Mouse (Mus musculus) cerebellum, postnatal 25 days (tissue): ENCODE measurements at regions not wholly inside any gene's neighbourhood (a gene's known extent, or its start where the extent isn't known, plus 50 kb on each side); places are given as distances from the start of the nearest gene placed in this dataset.
A peak's percentile ranks its signal among the peaks of the same experiment; 100 is the strongest.
"Not testable (repeated sequence)": the region's sequence is repeated elsewhere in the genome, so short reads cannot be mapped to it uniquely, and the experiment has no call there.

Source experiments
- DNase-seq, 2 experiments: peaks; one replicate each; pipeline ENCODE4 v3.0.0; 2021; ENCODE audit warnings: mixed read lengths in 2 of 2

GRCm38 (mm10) chr1:136680173-136680572 lies 55.5 kb downstream of the Zfp281 start:
- no peak for DNase-seq

- not testable (repeated sequence) for DNase-seq
Measured at GRCm38 (mm10) chr1:136682311-136682710, 57.6 kb downstream of the Zfp281 start.

- DNase-seq: no peak
Measured at GRCm38 (mm10) chr1:136683061-136683531, 58.4 kb downstream of the Zfp281 start.

DNA sequence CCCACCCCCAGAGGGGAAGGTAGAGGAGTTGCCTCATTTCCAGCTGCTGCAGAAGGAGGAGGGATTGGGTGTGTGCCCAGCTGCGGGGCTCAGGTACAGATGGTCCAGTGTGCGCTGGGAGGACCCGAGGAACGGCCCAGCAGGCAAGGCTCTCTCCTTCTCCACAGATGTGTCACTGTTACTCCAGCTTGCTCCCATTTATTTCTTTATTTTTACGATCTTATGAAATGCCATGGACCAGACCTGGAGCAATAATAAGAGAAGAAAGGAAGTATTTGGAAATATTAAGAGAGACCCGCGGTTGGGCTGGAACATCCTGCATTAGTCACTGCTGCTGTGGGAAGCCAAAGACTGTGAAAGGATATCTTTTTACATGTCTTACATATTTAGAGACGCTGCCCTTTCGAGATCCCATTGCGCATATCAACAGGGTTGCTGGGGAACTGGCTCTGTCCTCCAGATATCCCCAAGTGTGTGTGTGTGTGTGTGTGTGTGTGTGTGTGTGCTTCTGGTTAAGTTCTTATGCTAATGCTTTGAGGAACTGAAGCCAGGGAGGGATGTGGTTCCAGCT lies 58.9 kb downstream of the Zfp281 start:
- no peak for DNase-seq

- no peak for DNase-seq
Measured at GRCm38 (mm10) chr1:136684481-136684880, 59.8 kb downstream of the Zfp281 start.

DNA sequence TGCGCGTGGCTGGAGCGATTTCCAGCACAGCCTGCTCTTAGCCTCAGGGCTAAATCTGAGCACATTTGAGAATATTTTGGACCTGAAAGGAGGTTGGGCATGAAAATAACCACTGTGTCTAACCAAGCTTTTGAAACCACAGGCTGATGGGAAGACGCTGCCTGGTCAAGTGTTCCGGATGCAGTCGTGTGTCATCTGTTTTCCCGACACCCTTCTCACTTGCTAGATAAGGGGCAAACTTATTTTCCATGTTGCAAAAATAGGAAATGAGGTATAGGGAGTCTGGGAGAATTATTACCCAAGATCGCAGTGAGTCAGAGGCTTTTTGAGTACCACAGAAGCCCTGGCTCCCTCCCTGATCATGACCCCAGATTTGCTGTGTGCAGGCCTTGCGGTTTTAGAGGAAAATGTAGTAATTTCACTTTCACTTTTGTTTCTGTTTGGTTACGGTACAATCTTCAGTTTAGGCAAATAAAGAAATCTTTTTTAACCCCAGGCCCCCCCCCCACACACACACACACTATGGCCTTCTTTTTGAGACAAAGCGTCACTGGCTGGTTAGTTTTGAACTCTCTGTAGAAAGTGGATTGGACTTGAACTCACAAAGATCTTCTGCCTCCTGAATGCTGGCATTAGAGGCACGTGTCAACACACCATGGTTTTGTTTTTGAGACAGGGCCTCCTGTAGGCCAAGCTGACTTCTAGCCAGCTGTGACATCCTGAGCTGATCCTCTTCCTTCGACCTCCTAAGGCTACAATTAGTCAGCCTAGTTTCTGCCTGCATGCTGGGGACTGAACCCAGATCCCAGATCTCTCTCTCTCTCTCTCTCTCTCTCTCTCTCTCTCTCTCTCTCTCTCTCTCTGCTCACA lies 60.7 kb downstream of the Zfp281 start:
- DNase-seq: no peak

GRCm38 (mm10) chr1:136686467-136686866 lies 61.8 kb downstream of the Zfp281 start:
- no peak for DNase-seq

GRCm38 (mm10) chr1:136690068-136690467 lies 65.4 kb downstream of the Zfp281 start:
- DNase-seq: peak; percentile 47 to 61

GRCm38 (mm10) chr1:136693421-136693820 lies 68.7 kb downstream of the Zfp281 start:
- DNase-seq: no peak

- DNase-seq: no peak
Measured at GRCm38 (mm10) chr1:136694983-136695382, 70.3 kb downstream of the Zfp281 start.

GRCm38 (mm10) chr1:136696077-136696641 lies 71.5 kb downstream of the Zfp281 start:
- DNase-seq: peak in 1 of 2 experiments; percentile 23

- DNase-seq: no peak
Measured at GRCm38 (mm10) chr1:136698454-136699152, 73.9 kb downstream of the Zfp281 start.

- DNase-seq: no peak
Measured at GRCm38 (mm10) chr1:136699153-136699524, 74.4 kb downstream of the Zfp281 start.

DNA sequence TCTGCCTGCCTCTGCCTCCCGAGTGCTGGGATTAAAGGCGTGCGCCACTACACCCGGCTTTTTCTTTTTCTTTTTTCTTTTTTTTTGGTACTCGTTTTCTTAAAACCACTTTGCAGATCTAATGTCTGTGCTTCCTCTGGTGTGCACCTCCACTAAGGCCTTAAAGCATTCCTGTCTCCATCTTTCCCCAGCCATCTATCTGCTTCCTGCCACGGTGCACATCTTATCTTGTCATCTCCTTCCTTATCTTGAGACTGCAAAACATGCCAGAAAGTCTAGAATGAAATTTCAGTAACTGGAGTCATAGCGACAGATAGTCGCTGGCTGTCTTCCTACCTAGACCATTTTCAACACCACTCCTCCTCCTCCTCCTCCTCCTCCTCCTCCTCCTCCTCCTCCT lies 74.9 kb downstream of the Zfp281 start:
- no peak for DNase-seq

- peak; percentile 21 to 25 for DNase-seq
Measured at GRCm38 (mm10) chr1:136704139-136704538, 79.4 kb downstream of the Zfp281 start.

DNA sequence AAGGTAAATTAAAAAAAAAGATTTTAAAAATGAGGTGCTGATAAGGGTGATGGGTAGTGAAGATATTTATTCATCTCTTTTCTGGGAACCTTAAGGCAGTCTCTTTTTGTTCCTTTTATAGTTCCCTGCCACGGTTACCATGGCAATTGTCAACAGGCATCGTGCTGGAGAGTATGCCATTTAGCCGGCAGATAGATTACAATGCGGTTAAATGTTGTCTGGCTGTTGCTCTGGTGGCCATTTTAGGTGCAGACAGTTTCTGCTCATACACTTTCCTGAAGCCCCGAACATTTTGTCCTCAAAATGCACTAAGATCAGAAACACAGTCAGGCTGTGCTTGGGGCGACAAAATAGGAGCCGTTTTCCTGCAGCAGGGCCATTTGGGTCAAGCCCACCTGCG lies 81.8 kb downstream of the Zfp281 start:
- DNase-seq: no peak

DNA sequence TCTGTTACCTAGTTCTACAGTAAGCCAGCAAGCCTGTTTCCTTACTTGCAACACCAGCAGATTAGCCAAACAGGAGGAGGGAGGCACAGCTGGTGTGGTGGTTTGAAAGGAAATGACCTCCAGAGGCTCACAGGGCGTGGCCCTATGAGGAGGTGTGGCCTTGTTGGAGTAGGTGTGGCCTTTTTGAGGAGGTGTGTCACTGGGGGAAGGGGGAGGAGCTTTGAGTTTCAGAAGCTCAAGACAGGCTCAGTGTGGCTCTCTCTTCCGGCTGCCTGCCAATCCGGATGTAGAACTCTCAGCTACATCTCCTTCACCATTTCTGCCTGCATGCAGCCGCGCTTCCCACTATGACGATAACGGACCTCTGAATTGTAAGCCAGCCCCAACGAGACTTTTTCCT lies 82.7 kb downstream of the Zfp281 start:
- no peak for DNase-seq

- DNase-seq: no peak
Measured at GRCm38 (mm10) chr1:136707866-136708265, 83.2 kb downstream of the Zfp281 start.

DNA sequence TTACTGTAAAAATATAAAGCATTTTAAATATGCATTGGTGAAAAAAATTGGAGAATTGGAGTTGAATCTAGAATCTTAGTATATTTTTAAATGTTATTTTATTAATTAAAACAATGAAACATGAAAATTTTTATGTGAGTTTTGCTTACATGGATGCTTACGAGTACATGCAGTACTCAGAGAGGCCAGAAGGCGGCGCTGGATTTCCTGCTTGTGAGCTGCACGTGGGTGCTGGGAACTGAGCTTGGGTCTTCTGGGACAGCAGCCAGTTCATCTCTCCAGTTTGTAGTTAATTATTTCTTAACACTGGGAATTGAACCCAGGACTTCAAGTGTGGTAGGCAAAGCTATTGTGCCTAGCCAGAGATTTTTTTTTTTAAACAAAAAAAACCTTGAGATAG lies 85.5 kb downstream of the Zfp281 start:
- no peak for DNase-seq

DNA sequence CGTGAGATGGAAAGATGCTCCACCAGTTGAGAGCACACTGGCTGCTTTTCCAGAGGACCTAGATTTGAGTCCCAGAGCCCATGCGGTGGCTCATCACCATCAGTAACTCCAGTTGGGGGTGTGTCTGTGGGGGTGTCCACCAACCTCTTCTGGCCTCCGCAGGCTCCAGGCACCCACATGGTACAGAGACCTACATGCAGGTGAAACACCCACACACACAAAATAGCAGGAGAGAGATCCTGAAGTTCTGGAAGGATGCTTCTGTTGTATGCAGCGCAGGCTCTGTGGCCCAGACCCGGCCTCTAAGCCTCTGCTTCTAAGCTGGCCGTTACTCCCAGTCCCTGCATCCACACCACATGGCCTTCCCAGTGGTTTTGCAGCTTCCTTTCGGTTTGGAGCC lies 86.5 kb downstream of the Zfp281 start:
- no peak for DNase-seq

DNA sequence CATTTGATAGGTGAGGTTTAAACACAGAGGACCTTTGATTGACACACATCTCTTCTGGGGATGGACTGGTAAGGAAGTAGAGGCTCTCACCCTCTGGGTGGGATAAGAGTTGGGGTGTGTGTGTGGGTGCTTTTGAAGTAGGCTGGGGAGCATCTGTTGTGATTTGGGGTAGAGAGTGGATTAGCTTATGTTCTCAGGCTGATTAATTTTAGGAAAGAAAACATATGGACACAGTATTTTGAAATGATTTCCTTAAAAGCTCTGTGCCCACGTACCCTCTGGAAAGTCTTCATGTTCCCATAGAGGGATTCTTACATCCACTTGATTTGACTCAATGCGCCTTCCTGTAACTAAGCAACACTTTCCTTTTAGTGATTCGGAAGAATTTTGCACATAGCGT lies 89.4 kb downstream of the Zfp281 start:
- DNase-seq: no peak

DNA sequence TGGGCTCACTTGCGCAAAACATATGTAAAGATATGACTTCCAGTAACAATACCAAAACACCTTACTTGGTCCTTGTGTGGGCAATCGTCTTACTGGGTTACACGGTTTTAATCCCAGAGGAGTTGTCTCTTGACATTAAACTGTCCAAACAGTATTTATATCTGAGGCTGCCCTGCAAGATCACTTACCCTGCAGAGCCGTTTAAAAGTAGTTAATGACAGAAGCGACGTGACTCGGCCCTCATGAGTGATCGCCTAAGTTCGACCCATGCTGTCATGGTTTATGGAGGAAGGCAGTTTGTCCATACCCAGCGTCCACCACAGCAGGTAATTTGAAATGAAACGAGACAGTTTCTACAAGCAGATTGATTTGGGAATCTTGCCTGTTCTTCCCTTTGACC lies 90.3 kb downstream of the Zfp281 start:
- no peak for DNase-seq

GRCm38 (mm10) chr1:136717830-136718517 lies 93.3 kb downstream of the Zfp281 start:
- no peak for DNase-seq
